Mouse (Mus musculus) left cerebral cortex, adult 8-10 months (tissue): ENCODE results near the gene Ptpa. TPM values are rescaled to one million over a fixed set of nuclear protein-coding genes. Genes with fewer than 3 reads are reported as not detected.
"Not testable (repeated sequence)": the region's sequence is repeated elsewhere in the genome, so short reads cannot be mapped to it uniquely, and the experiment has no call there.

Source experiments
- DNase-seq, 2 experiments: peaks; one replicate each; pipeline ENCODE4 v3.0.0; 2022; ENCODE audit warnings: low spot score in 2 of 2
- total RNA-seq, 4 experiments: library from RNA; stranded (reverse); gene quantifications; 2 replicates each; pipeline ENCODE4 v1.2.4; 2022

Ptpa gene
- total RNA-seq, 4 experiments from 2014 or later: 174 to 191 (median 186) TPM

DNA sequence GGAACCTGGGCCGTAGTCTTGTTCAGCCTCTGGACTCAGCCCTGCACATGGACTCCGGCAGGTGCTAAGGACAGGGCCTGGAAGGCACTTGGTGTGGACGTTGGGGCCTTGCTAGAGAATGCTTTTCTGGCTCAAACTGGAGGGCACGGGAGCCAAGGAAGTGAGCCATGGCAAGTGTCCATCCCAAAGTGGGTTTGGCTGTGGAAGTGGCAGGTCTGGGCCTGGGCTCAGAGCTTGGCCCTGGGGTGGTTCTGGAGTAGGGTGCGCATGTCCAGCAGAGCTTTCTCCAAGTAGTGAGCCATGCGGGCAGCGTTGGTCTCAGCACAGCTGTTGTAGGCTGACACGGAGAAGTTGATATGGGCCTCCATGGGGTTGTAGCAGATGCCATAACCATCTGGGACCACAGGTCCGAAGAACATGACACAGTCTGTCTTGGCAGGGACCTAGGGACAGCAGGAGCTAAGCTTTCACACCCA lies 13.4 kb upstream of the Ptpa start:
- DNase-seq: no peak

DNA sequence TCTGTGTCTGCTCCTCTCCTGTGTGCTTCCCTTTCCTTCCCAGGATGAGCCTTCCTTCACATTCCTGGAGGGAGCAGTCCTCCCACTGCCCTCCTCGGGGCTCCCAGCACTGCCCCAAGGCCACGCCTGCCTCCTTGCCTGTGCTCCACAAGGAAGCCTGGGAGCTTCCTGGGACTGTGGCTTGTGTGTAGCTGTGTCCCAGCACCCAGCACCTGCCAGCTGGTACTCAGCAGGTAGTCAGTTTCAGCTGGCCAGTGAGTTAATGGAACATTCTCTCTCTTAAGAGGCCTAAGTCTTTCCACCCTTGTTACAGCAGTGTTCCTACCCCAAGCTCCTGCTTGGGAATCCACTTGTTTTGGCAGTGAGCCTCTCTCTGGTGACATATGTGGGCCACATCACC lies 13.0 kb upstream of the Ptpa start:
- DNase-seq: no peak

DNA sequence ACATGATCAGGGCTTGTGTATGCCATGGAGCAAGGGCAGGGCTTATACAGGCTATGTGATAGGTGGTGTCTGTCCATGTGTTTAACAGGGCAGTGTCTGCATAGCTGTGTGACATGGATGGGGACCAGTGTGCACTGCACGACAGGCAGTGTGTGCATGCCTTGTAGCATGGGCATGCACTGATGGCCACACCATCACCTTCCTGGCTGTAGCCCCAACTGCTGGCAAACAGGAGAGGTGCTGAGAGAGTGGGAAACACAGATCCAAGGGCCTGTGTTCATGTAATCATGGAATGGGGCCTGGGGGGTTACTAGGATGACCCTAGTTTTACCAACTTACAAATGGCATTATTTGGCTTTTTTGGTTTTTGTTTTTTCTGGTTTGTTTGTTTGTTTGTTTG lies 12.0 kb upstream of the Ptpa start:
- DNase-seq: no peak

GRCm38 (mm10) chr2:30407221-30407620 lies 8.6 kb upstream of the Ptpa start:
- no peak for DNase-seq

DNA sequence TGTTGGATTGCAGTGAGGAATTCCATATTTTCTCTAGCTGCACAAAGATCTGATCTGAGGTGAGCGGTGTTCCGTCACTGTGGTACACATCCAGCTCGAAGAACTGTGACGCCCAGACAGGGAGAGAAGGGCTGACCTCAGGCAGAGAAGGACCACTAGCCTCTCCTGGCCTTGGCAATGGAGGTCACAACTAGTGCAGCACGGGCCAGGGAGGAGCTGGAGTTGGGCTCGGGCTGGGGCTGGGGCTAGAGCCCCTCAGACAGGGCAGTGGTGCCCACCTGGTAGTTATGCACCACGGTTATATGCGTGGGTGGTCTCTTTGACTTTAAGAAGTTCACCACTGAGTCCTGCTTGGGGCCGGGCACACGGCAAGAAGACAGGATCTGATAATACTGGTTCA lies 8.1 kb upstream of the Ptpa start:
- DNase-seq: no peak

DNA sequence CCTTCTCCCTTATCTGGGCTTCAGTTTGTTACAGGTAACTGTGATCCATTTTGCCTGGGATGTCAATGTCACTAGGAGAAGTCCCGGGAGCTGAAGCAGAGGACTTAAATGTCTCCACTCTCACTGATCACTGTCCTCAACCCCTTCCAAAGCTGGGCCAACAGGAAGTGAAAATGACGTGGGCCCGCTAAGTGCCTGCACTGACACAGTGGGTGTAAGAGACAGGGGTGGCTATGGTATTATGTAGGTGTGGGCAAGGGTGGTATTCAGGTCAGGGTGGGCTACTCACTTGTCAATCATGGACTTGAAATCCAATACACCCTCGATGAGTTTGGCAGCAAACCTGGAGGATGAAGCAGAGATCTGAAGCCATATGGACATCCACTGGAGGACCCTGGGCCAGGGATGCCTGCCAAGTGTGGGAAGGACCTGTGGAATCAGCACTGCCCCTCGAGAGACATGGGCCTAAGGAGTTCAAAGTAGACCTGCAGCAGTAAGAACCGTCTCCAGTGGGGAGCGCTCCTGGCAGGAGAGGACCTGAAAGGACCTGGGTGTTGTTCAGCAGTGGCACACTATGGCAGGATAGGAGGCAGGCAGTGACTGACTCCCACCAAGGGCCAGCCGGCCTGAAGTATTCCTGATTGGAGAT lies 7.3 kb upstream of the Ptpa start:
- DNase-seq: peak in 1 of 2 experiments; percentile 21

GRCm38 (mm10) chr2:30409454-30410176 lies 6.2 kb upstream of the Ptpa start:
- DNase-seq: no peak

GRCm38 (mm10) chr2:30413038-30413973 lies 2.5 kb upstream of the Ptpa start:
- DNase-seq: peak; percentile 61 to 82

DNA sequence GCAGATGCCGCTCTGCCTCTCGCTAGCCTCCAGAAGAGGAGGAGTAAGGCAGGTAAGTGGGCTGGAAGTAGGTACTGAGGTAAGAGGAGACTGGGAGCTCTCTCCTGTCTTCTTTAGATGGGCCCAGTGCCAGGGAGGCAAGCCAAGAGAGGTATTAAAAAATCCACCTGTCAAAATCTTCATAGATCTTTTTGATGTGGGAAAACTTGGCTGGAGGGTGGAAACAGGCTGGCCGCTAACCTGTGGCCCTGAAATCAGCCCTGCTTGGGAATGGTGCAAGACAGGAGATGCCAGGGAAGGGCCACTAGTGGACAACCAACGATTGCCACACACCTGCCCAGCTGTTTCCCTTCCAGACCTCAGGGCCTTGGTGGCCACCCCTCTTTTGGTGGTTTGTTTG lies 1.7 kb upstream of the Ptpa start:
- DNase-seq: peak in 1 of 2 experiments; percentile 36

GRCm38 (mm10) chr2:30414681-30415080 lies 1.2 kb upstream of the Ptpa start:
- peak in 1 of 2 experiments; percentile 14 for DNase-seq

DNA sequence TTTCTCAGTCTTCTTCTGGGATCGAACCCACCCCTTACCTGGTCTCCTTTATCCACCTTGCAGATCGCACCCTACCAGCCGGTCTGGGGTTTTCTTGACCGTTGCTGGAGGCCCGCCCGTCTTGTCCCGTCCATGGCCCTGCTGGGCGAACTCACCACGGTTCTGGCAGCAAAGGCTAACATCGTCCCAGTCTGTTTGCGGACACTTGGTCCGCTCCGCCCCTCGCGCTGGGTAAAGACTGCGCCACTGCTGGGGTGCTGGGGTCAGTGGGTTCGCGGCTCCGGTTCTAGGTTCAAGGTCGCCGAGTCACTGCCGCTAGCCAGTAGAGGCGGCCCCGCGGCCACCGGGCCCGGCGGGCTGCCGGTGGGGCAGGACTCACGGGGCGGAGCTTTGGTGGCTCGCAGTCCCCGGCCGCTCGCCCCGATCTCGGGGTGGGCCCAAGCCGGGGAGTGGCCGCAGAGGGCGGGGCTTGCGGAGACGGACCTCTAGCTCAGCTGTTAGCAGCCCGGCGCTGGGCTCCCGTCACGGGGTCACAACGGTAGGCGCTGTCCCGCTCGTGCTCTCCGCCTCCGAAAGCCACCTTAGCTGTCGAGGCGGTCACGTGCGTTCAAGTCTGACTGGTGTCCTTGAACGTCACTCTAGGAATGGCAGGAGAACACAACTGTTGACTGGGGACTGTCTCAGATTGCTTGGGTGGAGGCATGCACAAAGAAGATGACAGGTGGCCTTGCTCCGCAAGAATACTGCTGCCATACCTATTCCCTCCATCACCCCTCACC lies 493 bp upstream of the Ptpa start, which contains the start of gene Crat:
Gene Crat (minus strand): TSS at position 657 of the 779 bp plus-strand sequence.
- peak; percentile 85 to 96 for DNase-seq

- no peak for DNase-seq
Observed at GRCm38 (mm10) chr2:30416649-30416965, 768 bp downstream of the Ptpa start.

GRCm38 (mm10) chr2:30417154-30417553 lies 1.3 kb downstream of the Ptpa start:
- DNase-seq: not testable (repeated sequence)

- DNase-seq: no peak
Observed at GRCm38 (mm10) chr2:30417595-30418165, 1.8 kb downstream of the Ptpa start.

- DNase-seq: no peak
Observed at GRCm38 (mm10) chr2:30418259-30418658, 2.4 kb downstream of the Ptpa start.

- no peak for DNase-seq
Observed at GRCm38 (mm10) chr2:30419112-30419511, 3.3 kb downstream of the Ptpa start.

DNA sequence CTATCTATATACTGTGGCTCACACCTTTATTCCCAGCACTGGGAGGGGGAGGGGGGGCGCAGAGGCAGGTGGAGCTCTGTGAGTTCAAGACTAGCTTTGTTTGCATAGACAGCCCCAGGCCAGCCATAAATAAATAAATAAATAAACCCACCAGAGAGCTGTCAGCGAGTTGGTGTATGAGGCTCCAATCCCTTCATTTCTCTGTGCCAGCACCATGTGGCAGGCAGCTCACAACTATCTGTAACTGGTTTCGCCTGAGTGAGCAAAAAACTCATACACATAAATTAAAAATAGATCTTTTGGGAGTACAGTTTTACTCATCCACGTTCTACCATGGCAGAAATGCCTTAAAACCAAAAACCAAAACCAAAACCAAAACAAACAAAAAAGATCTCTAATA lies 5.6 kb downstream of the Ptpa start:
- no peak for DNase-seq

DNA sequence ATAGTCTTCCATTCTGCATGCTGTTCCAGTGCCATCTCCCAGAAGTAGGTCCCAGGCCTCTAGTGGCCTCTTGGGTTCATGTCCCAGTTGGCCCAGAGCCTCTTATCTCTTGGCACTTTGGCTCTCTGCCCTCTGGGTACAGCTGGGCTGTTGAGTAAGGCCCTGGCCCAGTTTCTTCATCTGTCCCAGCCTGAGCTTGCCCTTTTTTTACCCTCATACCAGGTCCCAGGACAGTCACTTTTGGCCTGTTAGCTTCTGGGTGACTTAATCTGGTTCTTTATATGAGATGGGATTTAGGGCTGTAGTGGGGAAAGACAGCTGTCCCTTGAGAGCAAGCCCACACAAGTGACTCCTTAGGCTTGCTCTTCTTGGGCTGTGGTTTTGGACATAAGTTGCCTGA lies 13.3 kb downstream of the Ptpa start:
- DNase-seq: no peak

GRCm38 (mm10) chr2:30435326-30436155 lies 19.7 kb downstream of the Ptpa start:
- no peak for DNase-seq

GRCm38 (mm10) chr2:30436156-30436545 lies 20.3 kb downstream of the Ptpa start:
- no peak for DNase-seq
